Mouse (Mus musculus): ENCODE results near the gene Foxa3. TPM values are rescaled to one million over a fixed set of nuclear protein-coding genes. Genes with fewer than 3 reads are reported as not detected.

Gene Foxa3
- polyA plus RNA-seq, 1 experiment from 2014 or later, result 0.09 TPM

- WGBS, result 88% methylated on average over 15 of the region's 15 CpGs
- Histone ChIP-seq H3K4me3 (no peak overlapping the region), H3K27me3 (replicated peaks) (no peaks in the 10 kb centered on the region), H3K27ac (no peak overlapping the region), H3K4me1 (peaks cover 11% of the 10 kb centered on the region), H3K36me3 (peaks cover 53% of the 10 kb centered on the region), H3K4me2 (replicated peaks) (no peak overlapping the region), H3K9ac (no peak overlapping the region), H3K9me3 (no peaks in the 10 kb centered on the region)
- no peak for ATAC-seq (ENCODE audit: low FRiP score, low read depth)
Measured at GRCm38 (mm10) chr7:19052345-19053135, 29.2 kb upstream of the Foxa3 start.

- Histone ChIP-seq H3K9me3 (no peaks in the 10 kb centered on the region), H3K4me1 (peaks cover 11% of the 10 kb centered on the region), H3K4me3 (no peak overlapping the region), H3K9ac (no peak overlapping the region), H3K27ac (no peak overlapping the region), H3K4me2 (replicated peaks) (no peak overlapping the region), H3K36me3 (peaks cover 67% of the 10 kb centered on the region), H3K27me3 (replicated peaks) (no peaks in the 10 kb centered on the region)
- WGBS, result 79% methylated on average over 4 of the region's 4 CpGs
- no peak for ATAC-seq (ENCODE audit: low FRiP score, low read depth)
Measured at GRCm38 (mm10) chr7:19051161-19051560, 27.8 kb upstream of the Foxa3 start.

DNA sequence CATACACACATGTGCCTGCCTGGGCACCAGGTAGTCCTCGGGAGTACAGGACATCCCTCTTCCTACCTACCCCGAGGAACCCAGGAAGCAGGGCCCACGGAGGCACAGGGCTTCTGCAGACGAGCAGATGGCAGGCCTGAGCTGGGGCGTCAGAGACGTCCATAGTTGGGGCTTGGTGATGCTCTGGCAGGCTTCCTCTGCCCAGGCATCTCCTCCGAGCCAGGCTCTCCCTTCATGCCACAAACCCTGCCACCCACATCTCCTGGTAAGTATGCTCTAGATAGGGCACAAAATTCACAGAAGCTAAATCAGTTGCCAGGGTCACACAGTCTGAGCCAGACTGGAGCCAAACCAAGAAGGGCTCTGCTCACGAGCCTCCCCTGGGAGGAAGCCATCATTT, 26.8 kb upstream of the Foxa3 start:
- H3K4me2 ChIP-seq (replicated peaks), result no peak overlapping the region
- H3K27me3 ChIP-seq (replicated peaks), result no peaks in the 10 kb centered on the region
- H3K9ac ChIP-seq, result no peak overlapping the region
- 92% methylated on average over 8 of the region's 8 CpGs for WGBS
- no peak overlapping the region for H3K27ac ChIP-seq
- peaks cover 11% of the 10 kb centered on the region for H3K4me1 ChIP-seq
- H3K36me3 ChIP-seq, result peaks cover 75% of the 10 kb centered on the region
- H3K9me3 ChIP-seq, result no peaks in the 10 kb centered on the region
- ATAC-seq (ENCODE audit: low FRiP score, low read depth), result no peak
- no peak overlapping the region for H3K4me3 ChIP-seq

DNA sequence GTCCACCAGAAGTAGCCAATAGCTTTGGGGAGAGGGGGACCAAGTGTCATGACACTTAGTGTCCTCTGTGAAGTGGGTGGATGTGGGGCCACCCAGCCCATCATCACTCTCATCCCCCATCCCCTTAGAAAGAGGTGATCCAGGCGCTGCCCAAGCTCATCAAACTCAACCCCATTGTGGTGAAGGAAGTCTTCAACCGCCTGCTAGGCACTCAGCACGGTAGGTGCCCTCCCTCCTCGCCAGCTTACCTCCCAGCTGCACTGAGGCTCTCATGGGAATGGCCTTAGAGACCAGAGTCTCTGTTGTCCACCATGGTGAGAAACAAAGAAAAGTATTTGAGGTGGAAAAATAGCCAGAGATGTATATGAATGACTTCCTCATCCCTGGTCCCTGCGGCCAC, 25.9 kb upstream of the Foxa3 start:
- ATAC-seq (ENCODE audit: low FRiP score, low read depth), result no peak
- H3K4me1 ChIP-seq, result peaks cover 5% of the 10 kb centered on the region
- WGBS, result 89% methylated on average over 5 of the region's 5 CpGs
- no peak overlapping the region for H3K4me2 ChIP-seq (replicated peaks)
- no peaks in the 10 kb centered on the region for H3K27me3 ChIP-seq (replicated peaks)
- H3K4me3 ChIP-seq, result no peak overlapping the region
- H3K9ac ChIP-seq, result no peak overlapping the region
- H3K36me3 ChIP-seq, result peaks cover 83% of the 10 kb centered on the region
- no peaks in the 10 kb centered on the region for H3K9me3 ChIP-seq
- H3K27ac ChIP-seq, result no peak overlapping the region

DNA sequence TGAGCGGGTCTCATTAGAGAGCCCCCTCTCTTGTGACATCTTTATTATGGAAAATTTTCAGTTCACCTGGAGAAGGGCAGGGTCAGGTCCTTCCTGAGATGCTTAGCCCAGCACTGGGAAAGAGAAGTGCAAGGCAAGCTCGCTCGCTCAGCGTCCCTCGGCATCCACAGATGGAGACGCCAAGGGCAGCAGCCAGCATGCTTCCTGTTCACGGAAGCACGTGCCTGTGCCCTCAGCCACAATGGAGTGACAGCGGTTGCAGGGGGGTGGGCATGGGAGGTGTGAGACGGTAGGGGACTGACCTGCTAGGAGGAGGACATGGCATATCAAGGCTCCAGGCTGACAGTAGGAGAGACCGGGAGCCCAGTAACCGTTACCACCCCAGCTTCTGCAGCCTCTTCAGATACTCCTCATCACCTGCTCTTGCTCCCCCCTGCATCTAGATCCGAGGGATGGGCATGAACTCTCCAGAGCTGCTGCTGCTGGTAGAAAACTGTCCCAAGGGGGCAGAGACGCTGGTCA, 24.7 kb upstream of the Foxa3 start:
- Histone ChIP-seq H3K4me2 (replicated peaks) (no peak overlapping the region), H3K9me3 (no peaks in the 10 kb centered on the region), H3K9ac (no peak overlapping the region), H3K36me3 (peaks cover 94% of the 10 kb centered on the region), H3K4me3 (no peak overlapping the region), H3K27me3 (replicated peaks) (no peaks in the 10 kb centered on the region), H3K4me1 (no peaks in the 10 kb centered on the region), H3K27ac (no peak overlapping the region)
- no peak for ATAC-seq (ENCODE audit: low FRiP score, low read depth)
- 91% methylated on average over 14 of the region's 14 CpGs for WGBS

GRCm38 (mm10) chr7:19046286-19047069, 23.1 kb upstream of the Foxa3 start:
- Histone ChIP-seq H3K9me3 (no peaks in the 10 kb centered on the region), H3K4me3 (no peak overlapping the region), H3K4me2 (replicated peaks) (no peak overlapping the region), H3K36me3 (peaks cover 99% of the 10 kb centered on the region), H3K27ac (no peak overlapping the region), H3K4me1 (no peaks in the 10 kb centered on the region), H3K27me3 (replicated peaks) (no peaks in the 10 kb centered on the region), H3K9ac (no peak overlapping the region)
- 93% methylated on average over 11 of the region's 11 CpGs for WGBS
- no peak for ATAC-seq (ENCODE audit: low FRiP score, low read depth)

DNA sequence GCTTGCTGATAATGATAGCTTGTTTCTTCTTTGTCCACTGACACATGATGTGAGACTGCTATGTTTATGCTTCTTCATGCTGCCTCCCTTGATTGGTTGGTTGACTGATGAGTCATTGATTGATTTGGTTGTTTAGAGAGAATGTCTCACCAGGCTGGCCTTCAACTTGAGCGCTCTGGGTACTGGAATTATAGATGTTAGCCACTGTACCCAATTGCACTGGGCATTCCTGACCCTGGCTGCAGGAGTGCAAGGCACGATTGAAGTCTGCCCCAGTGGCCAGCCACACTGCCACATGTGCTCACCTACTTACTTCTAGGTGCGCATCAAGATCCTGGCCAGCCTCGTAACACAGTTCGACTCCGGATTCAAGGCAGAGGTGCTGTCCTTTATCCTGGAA, 21.3 kb upstream of the Foxa3 start:
- H3K36me3 ChIP-seq, result peaks cover 100% of the 10 kb centered on the region

DNA sequence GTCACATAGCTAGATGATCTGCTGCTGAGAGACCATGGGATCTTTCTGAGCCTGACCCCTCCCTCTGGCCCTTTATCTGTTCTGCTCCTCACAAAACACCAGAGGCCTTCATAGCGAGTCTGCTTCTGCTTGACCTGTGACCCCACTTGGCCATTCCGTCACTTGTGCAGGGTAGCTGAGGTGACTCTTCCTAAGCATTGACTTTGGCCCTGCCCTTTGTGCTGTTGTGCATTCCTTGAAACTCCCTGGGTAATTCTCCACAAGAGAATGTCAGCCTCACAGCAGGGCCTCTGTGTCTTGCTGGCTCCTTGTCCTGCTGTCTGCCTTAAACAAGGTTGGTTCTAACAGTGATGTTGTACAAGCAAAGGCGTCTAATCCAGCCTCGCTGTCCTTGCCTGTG, 8.3 kb upstream of the Foxa3 start:
- H3K9me3 ChIP-seq, result no peaks in the 10 kb centered on the region
- ATAC-seq (ENCODE audit: low FRiP score, low read depth), result no peak
- H3K27ac ChIP-seq, result no peak overlapping the region
- WGBS, result 37% methylated on average over 4 of the region's 4 CpGs
- no peak overlapping the region for H3K4me3 ChIP-seq
- H3K9ac ChIP-seq, result no peak overlapping the region
- peaks cover 79% of the 10 kb centered on the region for H3K36me3 ChIP-seq
- no peak overlapping the region for H3K4me2 ChIP-seq (replicated peaks)
- H3K27me3 ChIP-seq (replicated peaks), result no peaks in the 10 kb centered on the region
- H3K4me1 ChIP-seq, result no peaks in the 10 kb centered on the region

More for the DNA sequence above, 21.3 kb upstream of the Foxa3 start:
- Histone ChIP-seq H3K4me3 (no peak overlapping the region), H3K4me2 (replicated peaks) (no peak overlapping the region), H3K27me3 (replicated peaks) (no peaks in the 10 kb centered on the region), H3K4me1 (no peaks in the 10 kb centered on the region), H3K9ac (no peak overlapping the region), H3K9me3 (no peaks in the 10 kb centered on the region), H3K27ac (no peak overlapping the region)
- no peak for ATAC-seq (ENCODE audit: low FRiP score, low read depth)
- 95% methylated on average over 6 of the region's 6 CpGs for WGBS

DNA sequence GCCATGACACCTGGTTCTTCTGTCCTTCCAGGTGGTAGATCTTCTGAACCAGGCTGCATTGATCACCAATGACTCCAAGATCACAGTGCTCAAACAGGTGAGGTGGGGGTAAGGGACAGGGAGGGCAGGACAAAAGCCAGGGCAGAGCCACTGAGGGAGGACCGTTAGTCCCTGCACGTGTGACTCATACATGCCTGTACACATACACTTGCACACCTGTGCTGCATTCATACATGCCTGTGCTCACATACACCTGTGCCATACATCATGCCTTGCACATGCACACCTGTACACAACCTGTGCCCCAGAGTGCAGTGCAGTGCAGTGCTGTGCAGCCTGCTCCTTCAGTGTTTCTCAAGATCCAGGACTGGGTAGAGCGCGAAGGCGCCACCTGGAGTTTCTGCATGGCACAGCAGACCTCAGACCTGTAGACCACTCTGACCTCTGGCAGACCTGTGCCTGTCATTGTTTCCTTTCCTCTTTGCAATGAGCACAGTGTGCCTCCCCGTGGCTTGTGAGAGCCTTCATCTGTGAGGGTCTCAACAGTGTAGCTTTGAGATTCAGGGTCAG, 5.8 kb upstream of the Foxa3 start:
- 60% methylated on average over 6 of the region's 6 CpGs for WGBS
- Histone ChIP-seq H3K9ac (no peak overlapping the region), H3K9me3 (no peaks in the 10 kb centered on the region), H3K4me3 (no peak overlapping the region), H3K27me3 (replicated peaks) (no peaks in the 10 kb centered on the region), H3K4me2 (replicated peaks) (no peak overlapping the region), H3K36me3 (peaks cover 54% of the 10 kb centered on the region), H3K4me1 (peaks cover 17% of the 10 kb centered on the region), H3K27ac (no peak overlapping the region)
- peak; percentile 31; the same call in 1 of the 2 replicates for ATAC-seq (ENCODE audit: low FRiP score, low read depth)

- H3K4me2 ChIP-seq (replicated peaks), result no peak overlapping the region
- peaks cover 46% of the 10 kb centered on the region for H3K36me3 ChIP-seq
- H3K27me3 ChIP-seq (replicated peaks), result peaks cover 6% of the 10 kb centered on the region
- H3K4me1 ChIP-seq, result peaks cover 19% of the 10 kb centered on the region
- no peak overlapping the region for H3K4me3 ChIP-seq
- no peak for ATAC-seq (ENCODE audit: low FRiP score, low read depth)
- H3K27ac ChIP-seq, result no peak overlapping the region
- H3K9me3 ChIP-seq, result no peaks in the 10 kb centered on the region
- H3K9ac ChIP-seq, result no peak overlapping the region
Measured at GRCm38 (mm10) chr7:19028067-19028466, 4.7 kb upstream of the Foxa3 start.

DNA sequence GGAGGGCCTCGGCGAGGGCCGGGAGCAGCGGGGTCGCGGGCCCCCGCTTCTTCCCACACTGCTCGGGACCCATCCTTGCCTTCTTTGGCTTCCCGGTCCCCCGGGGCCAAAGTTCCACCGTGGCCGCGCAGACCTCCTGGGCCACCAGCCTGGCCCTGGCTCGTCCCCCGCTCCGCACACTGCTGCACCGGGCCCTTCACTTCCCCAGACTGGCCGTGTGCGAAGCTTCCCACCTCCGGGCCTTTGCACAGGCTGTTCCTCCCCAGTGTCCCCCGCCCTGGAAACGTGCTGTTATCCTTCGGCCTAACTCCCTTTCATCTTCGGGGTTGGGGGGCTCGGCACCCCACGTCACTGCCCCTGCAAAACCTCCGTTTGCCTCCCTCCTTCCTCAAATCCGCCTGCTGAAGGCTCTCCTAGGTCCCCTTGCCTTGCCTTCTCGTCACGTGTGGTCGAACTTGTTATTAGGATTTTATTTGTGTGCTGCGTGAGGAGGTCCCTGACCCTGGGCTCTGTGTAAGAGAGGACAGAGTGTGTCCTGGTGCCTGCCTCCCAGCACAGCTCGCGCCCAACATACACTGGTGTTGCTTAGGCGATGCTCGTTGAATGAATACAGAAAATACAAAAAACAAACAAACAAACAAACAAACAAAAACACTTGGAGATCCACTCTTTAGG, 1.4 kb upstream of the Foxa3 start:
- peak overlapping the region; percentile 91 for H3K9ac ChIP-seq
- H3K27me3 ChIP-seq (replicated peaks), result peaks cover 30% of the 10 kb centered on the region
- peak overlapping the region; percentile 89 for H3K4me2 ChIP-seq (replicated peaks)
- no peak overlapping the region for H3K27ac ChIP-seq
- peak overlapping the region; percentile 93 for H3K4me3 ChIP-seq
- peaks cover 19% of the 10 kb centered on the region for H3K4me1 ChIP-seq
- 2% methylated on average over 33 of the region's 36 CpGs for WGBS
- peaks cover 14% of the 10 kb centered on the region for H3K36me3 ChIP-seq
- ATAC-seq (ENCODE audit: low FRiP score, low read depth), result peak; percentile 69
- no peaks in the 10 kb centered on the region for H3K9me3 ChIP-seq

GRCm38 (mm10) chr7:19024096-19024506, 763 bp upstream of the Foxa3 start, which contains the start of gene Sympk:
Sympk (plus strand) TSS chr7:19024377.
- no peak within 1 kb of the TSS for H3K27ac ChIP-seq
- H3K4me3 ChIP-seq, result peak within 1 kb of the TSS; percentile 93
- H3K36me3 ChIP-seq, result peaks cover 8% of the 10 kb centered on the region
- H3K27me3 ChIP-seq (replicated peaks), result peaks cover 30% of the 10 kb centered on the region
- H3K4me1 ChIP-seq, result peaks cover 19% of the 10 kb centered on the region
- under 1% methylated on average over 49 of the region's 50 CpGs for WGBS
- peak within 1 kb of the TSS; percentile 91 for H3K9ac ChIP-seq
- ATAC-seq (ENCODE audit: low FRiP score, low read depth), result peak; percentile 94
- H3K9me3 ChIP-seq, result no peaks in the 10 kb centered on the region
- peak within 1 kb of the TSS; percentile 89 for H3K4me2 ChIP-seq (replicated peaks)

Measured in neural tube, embryonic 12.5 days (tissue).